Mouse (Mus musculus) brain, embryonic 14.5 days (tissue): ENCODE results near the gene Rasef.

Experiments
- CTCF ChIP-seq: fragments of 200-500 bp; IDR thresholded peaks from 2 replicates; pipeline ENCODE4 v1.5.1; 2012; ENCODE audit warnings: inconsistent platforms, mild to moderate bottlenecking, moderate library complexity, borderline replicate concordance; ENCODE audit not compliant: insufficient read depth, insufficient read length; ENCODE audit errors: extremely low read depth
- POLR2A ChIP-seq: fragments of 200-500 bp; IDR thresholded peaks from 2 replicates; pipeline ENCODE4 v1.6.1; 2012; ENCODE audit warnings: mild to moderate bottlenecking, inconsistent platforms, borderline replicate concordance; ENCODE audit not compliant: poor library complexity, insufficient read depth, insufficient read length, severe bottlenecking; ENCODE audit errors: extremely low read depth

DNA sequence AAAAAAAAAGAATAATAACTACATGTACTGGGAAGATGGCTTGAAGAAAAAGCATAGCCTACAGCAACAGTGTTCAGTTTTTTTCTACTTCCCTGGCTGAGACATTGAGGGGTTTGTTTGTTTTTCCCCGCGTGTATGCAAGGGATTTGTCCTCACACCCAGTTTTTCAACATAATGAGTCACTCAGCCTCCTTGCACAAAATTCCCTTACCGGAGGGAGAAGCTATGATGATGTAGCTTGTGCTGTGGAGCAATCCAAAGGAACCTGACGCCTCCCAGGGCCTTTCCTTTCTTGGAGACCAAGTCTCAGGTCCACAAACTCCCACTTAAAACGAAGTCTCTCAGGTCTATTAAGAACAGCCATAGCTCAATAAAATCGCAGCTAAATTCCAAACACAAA, 1.3 kb downstream of the Rasef start:
- no peak for TF ChIP-seq POLR2A
- TF ChIP-seq CTCF, result no peak
